Mouse (Mus musculus) kidney, postnatal 4 days (tissue): Measurements from ENCODE around the gene Cygb.
A peak's percentile ranks its signal among the peaks of the same experiment; 100 is the strongest.

Experiments
- DNase-seq, 2 experiments: peaks; one replicate each; pipeline ENCODE4 v3.0.0; 2021; ENCODE audit warnings: mixed read lengths in 2 of 2

Cygb gene

DNA sequence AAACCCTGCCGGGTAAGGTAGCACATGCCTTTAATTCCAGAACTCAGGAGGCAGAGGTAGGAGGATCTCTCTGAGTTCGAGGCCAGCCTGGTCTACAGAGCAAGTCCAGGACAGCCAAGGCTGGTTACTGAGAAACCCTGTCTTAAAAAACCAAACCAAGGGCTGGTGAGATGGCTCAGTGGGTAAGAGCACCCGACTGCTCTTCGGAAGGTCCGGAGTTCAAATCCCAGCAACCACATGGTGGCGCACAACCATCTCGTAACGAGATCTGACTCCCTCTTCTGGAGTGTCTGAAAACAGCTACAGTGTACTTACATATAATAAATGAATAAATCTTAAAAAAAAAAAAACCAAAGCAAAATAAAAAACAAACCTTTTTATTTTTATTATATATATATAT, 17.5 kb downstream of the Cygb start:
- peak in 1 of 2 experiments; percentile 59 for DNase-seq

DNA sequence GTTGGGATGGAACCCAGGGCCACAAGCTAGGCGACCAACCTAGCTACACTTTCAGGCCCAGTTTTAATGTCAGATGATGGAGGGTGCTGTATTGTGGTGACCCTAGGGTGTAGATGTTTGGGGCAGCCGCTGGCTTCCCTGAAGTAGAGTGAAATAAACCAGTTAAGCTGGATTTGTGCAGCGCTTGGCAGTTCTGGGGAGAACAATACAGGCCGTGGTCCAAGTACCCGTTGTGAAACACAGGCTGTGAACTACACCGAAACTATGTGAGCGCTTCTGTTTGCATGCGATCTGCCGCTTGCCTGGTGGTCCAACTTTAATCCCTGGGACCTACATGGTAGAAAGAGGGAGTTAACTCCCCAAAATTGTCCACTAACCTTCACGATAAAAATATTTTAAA, 21.2 kb downstream of the Cygb start:
- no peak for DNase-seq

DNA sequence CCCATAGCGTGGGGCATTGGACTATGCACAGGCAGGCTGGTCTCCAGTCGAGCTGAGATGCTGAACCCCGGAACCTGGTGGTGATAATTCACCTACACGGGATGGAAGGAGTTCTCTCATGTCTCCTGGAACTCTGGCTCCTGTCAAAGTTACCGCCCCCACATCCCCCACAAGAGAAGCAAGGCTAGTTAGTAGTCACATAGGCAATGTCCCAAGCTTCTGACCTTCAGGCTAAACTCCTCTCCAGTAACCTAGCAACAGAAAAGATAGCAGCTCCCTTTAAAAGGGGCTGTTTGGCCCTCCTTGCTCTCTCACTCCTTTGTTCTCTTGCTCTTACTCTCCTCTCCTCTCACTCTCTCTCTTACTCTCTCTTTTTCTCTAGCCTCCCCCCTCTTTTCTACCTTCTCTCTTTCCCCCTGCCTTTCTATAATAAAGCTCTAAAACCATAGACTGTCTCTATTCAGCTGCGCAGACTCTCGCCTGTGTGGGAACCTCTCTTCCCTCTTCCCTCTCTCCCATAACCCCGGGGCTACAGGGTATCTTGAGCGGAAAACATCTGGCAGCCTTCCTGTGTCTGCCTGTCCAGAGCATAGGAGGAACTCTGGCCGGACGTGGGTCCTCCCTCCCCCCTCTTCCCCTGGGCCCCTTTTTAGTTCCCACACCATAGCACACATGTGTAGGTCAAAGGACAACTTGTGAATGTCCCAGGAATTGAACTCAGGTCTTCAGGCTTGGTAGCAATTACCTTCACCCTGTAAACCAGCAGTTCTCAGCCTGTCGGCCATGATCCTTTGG, 23.7 kb downstream of the Cygb start:
- DNase-seq: peak in 1 of 2 experiments; percentile 54

DNA sequence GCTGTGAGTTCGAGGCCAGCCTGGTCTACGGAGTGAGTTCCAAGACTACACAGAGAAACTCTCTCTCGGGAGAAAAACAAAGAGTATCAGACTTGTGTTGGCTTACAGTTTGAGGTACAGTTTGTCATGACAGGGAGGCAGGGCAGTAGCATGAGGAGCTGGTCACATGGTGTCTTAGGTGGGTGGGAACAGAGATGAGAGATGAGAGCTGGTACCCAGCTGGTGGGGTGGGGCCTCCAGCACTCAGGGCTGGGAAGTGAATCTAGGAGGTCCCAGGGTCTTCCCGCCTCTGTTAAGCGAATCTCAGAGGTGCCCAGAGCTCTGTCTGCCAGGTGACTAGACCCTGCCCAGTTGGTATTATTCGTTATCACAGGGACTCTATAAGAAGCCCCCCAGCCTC, 24.6 kb downstream of the Cygb start:
- no peak for DNase-seq

DNA sequence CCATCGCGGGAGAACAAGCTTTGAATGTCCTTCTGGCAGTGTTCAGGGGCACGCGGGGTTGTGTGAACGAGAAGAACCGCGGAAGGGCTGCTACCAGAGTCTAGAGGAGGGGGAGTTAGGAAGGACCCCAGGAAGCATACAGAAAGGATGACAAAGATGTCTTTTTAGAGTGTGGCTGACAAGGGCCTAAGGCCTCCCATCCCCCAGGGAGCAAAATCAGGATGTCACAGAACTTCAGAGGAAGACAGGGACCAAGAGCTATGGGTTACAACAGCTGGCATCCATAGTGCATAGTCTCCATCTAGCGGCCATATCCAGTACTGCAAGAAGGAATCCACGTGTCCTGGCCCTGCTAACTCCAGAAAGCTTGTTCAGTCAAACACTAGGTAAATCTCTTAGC, 25.4 kb downstream of the Cygb start:
- peak; percentile 88 to 90 for DNase-seq

DNA sequence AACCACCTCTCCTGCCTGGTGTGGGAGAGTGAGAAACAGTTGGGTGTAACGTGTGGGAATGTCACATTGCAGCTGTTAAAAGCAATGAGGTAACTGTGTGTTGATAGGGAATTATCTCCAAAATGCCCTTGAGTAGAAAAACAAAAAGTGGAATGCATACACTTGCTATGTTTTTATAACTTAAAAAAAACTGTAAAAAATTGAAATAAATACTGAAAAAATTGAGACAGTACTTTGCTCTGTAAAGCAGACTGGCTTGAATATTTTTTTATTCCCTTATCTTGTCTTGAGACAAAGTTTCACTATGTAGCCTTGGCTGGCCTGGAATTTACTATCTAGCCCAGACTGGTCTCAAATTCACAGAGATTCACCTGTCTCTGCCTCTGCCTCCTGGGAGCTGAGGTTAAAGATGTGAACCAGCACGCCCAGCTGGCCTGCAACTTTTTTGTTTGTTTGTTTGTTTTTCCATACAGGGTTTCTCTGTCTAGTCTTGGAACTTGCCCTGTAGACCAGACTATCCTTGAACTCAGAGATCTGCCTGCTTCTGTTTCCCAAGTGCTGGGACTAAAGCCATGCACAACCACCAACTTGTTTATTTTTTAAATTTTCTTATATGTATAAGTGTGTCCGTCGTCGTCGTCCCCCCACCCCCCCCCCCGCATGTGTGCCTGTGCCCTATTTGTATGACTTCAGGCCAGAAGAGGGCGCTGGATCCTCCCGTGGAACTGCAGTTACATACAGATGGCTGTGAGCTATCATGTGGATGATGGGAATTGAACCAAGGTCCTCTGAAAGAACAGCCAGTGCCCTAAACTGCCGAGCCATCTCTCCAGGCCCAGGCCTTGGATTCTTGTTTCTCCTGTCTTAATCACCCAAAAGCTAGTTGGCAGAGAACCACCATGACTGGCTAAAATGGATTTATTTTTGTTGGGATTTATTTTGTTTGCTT, 26.8 kb downstream of the Cygb start:
- peak; percentile 64 to 70 for DNase-seq

DNA sequence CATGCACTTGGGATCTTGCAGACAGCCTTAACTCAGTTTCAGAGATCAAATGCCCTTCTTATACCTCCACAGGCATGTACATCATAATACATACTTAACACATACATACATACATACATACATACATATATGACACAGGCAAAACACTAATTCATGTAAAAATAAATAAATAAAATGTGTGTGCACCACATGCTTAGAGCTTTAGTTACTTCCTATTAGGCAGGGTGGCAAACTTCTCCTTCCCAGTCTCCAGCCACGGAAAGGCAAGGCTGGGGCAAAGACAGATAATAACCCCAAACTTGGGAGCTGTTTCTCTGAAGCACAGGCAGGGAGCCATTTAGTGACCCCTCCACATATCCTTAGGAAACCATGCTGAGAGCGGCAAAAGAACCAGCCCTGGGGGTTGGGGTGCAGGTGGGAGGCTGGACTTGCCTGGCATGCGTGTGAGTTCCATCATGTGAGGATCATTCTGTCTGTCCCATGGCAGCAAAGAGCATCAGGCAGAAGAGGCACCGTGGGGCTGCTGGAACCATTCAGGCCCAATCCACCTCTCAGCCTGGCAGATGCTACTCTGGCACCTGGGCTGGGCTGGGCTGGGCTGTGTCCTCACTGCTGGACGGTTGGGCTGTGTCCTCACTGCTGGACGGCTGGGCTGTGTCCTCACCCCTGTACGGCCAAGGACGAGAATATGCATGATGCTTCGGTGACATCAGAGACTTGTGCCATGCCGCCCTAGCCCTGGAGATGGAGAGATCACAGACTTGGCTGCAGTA, 27.6 kb downstream of the Cygb start, which contains the start of gene Rhbdf2:
Gene Rhbdf2, minus strand, starts transcription at position 721 of the 773 bp plus-strand sequence.
- no peak for DNase-seq

DNA sequence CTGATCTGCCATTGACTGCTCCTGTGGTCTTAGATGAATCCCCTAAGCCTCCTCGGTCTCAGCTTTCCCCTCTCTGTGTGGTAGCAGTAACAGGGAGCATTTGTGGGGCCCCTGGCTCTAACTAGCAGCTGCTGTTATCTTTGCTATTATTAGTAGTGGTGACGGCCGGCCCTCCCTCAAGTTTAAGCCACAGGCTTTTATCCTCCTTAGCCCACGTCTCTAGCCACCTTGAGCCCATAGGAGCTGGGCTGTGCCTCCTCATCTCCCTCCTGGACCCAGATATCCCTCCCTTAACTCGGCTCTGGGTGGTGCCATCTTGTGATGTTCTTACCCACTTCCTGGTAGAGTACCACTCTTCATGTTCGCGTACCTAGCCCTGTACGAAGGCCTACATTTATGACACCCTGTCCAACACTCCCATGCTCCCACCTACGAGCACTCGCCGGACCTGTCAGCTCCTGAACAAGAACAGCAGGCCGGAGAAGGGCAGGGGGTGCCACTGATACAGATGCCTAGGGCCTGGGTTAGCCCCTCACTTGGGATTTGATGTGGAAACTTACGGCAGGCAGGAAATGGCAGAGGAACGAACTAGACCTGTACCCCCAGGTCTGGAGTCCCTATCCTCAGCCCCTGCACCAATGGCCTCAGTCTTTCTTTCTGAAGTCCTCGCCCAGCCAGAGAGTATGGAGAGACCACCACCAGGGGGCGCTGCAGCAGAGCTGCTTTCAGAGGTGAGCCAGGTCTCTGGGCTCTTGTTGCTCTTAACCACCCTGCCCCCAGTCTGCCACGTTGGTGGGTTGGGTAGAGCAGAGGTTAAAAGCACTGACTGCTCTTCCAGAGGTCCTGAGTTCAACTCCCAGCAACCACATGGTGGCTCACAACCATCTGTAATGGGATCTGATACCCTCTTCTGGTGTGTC, 28.8 kb downstream of the Cygb start:
- peak; percentile 70 to 76 for DNase-seq

DNA sequence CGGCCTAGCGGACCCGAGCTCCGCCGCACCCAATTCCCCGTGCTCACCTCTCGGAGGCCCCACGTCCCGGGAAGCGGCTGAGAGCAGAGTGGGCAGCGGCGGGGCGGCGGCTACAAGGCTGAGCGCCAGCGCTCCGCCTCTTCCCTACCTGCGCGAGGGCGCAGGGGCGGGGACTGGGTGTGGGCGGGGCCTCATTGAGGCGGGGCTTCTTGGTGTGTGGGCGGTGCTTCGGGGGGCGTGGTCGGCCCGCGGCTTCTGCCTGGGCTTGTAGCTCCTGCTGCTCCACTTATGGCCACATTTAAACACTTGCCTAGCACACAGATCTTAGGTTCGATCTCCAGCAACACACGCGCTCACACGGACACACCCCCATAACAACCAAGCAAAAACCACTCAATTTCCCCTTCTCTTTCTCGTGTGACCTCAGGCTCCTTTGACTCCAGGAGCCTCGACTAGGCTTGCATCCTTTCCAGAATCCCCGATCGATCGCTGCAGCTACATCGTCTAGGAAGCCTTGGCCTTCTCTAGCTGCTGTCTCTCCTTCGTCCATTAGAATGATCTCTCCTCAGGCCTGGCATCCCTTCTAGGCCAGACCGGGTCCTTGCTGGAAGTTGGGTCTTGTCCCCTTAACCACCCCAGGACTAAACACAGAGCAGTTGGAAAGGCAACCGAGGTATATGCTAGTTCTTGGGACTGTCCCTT, 29.8 kb downstream of the Cygb start:
- peak; percentile 91 to 93 for DNase-seq

DNA sequence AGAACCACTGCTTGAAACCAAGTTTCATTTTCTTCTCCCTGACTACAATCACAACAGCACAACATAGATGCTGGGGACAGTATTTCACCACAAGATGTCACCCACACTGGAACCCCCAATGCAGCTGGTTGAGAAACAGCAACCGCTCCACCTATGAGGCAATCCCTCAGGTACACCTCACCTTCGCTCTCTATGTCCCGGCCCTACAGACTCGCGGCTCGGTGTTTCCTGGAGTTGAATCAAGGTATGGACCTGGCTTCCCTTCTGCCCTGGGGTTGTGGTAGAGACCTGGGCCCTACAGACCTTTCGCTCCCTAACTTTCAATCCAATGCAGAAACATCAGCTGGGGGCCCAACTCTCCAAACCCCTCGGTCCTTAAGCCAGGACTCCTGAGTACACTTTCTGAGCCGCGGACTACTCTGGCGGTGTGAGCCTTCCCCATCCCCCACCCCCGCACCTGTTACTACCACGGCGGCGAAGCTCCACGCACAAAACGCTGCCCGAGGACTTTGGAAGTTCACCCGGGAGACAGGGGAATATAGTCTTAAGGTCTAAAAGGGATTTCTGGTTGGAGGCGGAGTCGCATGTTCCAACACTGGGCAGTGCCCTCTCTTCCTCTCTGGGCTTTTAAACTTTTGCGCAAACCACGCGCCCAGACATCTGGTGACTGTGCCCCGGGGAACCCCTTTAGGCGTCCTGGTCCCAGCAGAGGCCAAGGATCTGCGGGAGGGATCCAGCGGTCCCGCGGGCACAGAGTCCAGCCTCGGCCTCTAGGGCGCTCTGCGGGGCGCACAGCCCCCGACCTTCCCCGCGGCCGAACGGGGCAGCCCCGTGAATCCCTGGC, 30.6 kb downstream of the Cygb start:
- peak in 1 of 2 experiments; percentile 56 for DNase-seq

DNA sequence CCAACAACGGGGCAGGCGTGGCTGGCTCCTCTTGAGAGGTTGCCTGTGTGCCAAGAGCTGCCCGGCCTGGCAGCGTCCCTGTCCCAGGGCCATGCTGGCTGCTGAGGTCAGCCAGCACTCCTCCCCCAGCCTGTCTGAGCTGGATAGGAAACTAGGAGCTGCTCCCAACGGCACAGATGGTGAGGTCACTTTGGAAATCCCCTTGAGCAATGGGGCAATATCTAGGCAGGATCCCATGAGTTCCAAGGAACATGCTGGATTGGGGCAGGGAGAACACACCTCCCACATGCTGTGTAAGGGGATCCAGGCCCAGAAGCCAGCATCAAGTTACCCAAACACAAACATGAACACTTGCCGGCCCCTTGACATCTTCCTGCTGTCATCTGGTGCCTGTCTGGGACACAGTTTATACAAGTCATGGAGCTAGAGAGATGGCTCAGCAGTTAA, 32.8 kb downstream of the Cygb start:
- peak; percentile 65 to 80 for DNase-seq

DNA sequence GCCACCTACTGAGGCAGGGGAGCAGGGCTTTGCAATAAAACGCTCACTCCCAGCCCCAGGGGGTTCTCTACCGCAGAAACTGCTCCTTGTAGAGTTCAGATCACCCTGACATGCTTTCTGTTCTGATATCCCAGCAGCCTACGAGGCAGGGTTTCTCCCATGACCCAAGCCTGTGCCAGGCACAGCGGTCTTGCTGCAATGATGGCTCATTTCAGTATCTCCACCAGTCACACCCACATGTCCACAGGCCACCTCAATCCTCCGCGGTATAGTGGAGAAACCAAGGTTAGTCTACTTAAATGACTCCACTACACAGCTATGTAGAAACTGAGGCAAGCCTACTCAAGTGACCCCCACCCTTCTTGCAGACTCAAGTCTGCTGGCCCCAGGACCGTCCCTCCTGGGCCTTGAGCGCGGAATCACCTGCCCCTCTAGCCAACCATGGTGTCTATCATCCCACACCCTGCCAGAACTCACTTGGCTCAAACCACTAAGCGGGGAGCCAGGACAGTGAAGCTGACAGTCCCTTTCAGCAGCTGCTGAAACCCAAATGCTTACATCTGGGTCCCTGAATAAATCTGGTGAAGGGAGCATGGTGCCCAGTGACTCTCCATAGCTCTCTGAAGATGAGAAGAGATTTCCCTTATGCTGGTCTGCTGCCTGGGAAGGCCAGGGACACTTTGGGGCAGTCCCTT, 33.4 kb downstream of the Cygb start:
- no peak for DNase-seq

DNA sequence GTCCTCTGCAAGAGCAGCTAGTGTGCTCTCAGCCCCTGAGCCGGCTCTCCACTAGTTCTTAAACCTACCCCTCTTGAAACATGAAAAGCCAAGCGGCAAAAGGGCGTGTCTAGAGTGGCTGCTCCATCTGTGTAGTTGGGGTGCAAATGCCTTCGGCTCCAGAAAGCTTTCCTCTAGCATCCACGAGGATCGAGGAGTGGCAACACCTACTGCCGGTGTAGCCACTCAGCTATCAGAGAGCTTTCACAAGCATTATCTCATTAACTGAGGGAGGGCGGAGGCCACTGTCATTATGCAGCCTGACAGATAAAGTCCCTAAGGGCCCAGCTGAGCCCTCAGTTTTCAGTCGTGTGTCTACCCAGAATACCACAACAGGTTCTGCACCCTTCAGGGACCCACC, 34.0 kb downstream of the Cygb start:
- no peak for DNase-seq

DNA sequence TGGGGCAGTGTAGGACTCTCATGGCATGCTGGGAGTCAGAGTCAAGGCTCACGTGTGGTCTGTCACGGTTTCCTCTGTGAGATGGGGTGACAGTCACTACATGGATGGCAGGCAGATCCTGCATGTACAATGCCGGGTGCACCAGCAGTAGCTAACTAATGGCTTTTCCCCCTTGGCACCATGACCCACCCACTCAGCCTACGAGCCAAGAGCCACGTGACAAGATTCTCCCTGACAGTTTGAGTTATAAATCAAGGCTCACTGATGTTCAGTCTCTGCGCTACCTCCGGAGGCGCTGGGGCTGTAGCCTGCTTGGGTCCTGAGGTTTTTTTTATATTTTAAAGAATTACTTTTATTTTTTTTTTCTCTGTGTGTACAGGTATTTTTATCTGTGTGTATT, 34.6 kb downstream of the Cygb start:
- no peak for DNase-seq

DNA sequence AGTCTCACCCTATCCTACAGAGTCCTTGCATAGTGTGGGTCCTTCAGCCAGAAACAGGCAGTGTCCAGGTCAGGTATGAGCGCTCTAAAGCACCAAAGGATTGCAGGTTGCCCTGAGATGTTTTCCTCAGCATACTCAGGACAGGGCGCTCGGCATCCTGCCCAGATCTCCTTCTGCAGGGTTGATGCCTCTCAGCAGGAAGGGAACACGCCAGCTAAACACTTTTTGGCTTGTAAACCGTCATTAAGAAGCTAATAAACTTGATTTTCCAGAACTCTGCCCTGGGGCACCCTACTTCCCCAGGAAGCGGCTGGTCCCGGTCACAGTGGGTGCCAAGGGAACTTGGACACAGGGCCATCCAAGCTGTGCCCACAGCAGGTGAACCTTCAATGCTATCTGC, 35.0 kb downstream of the Cygb start:
- peak in 1 of 2 experiments; percentile 51 for DNase-seq

DNA sequence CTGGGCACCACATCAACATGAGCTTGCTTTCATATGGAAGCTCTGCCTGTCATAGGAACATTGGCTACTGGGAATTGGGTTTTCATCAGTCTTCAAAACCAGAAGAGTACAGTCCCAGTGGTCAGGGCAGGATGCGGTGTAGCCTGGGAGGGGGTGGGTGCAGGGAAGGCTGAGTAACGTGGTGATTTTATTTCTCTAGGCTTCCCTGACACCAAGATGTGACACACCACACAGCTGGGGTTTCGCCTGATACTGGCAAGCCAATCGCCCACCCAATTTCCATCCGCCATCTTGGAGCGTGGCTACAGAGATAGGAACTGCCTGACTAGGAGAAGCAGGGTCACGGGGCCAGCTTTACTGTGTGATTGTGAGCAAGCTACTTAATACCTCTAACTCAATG, 35.4 kb downstream of the Cygb start:
- DNase-seq: no peak

DNA sequence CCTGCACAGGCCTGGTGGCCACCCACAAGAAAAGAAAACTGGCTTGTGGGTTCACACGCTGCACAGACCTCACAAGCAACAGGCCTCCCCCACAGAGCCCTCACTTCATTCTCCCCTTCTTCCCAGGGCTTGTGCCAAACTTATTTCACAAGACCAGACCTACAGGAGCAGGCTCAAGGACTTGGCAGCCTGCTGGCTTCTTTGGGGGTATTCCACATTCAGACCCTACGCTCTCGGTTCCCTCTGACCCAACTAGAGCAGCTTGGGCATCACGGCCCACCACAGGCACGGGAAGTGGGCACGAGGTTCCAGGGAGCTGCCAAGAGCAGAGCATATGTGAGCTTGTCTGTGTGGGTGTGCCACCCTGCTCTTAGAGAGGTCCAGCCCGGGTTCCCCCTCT, 36.5 kb downstream of the Cygb start:
- no peak for DNase-seq

DNA sequence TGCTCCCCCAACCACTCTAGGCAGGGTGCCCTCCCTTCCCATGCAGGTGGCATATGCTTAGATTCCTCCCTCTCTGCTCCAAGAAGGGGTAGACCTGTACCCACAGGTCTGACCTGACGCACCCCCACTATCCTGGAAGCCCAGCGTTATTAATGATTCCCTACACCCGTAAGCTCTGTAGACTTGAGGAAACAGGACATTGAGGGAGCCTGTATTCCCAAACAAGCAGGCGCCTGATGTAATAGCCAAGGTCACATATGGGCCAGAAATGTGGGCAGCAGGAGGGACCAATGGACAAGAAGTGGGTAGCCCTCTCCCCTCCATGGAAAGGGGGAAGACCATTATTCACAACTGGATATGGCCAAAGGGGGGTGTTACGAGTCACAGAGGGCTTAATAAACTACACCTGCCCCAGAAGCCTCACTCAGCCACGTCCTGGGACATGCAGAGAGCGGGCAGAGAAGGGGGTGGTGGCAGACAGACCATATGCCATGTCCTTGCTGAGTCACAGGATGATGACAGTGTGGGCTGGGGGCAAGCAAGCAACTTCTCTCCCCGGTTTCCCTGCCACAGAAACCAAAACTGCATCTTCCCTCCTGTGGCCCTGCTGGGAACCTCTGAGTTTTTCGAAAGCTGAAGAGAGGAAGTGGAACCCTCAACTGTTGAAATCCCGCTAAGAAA, 37.5 kb downstream of the Cygb start:
- no peak for DNase-seq
